Comparison of ENCODE assay signal across 31 mouse cellular contexts in the genomic region with DNA sequence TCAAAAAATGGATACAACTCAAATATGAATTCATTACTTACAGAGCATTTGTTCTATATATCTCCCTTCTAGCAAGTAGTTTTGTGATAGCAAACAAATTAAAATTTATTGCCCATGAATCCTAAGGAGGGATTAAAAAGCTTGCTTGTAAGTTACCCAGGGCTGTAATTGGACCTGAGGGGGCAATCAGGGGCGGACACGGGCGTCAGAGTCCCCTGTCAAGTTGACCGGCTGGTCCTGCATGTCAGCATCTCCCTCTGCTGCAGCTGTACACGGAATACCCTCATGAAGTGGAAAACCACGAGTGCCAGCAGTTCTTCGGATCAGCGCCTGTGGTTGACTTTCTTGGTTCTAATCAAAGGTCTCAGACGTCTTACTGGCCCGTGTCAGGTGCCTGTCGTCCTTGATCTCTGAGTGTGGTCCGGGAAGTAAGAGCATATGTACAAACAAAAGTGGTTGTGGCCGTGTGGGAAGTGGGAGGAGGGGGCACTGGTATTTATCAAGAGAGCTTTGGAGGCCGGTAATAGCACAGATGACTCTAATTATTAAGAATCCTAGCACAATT. TPM values are rescaled to one million over a fixed set of nuclear protein-coding genes. Genes with fewer than 3 reads are reported as not detected.
A peak's percentile ranks its signal among the peaks of the same experiment; 100 is the strongest.
DNase-seq lines count a peak whose midpoint lies in the region; ATAC-seq and TF ChIP-seq lines count a peak whose summit lies in the region.
"Had no signal": no experiment of that assay in that cellular context is flagged by ENCODE, and none has a peak within 500 bp of the region (broad histone marks: within the 10 kb centered on the region; RNA-seq: fewer than 3 reads in every experiment).

No protein-coding gene starts in this region.

- DNase-seq in kidney, adult 2 months, result no peak
- no peak for DNase-seq in CH12.LX (ENCODE audit: extremely low read depth)
- peak; percentile 50 for DNase-seq in embryonic facial prominence, embryonic 11.5 days (ENCODE audit: low spot score)
- DNase-seq in limb, embryonic 11.5 days (ENCODE audit: low spot score), result peak; percentile 58
- no peak for DNase-seq in spleen, postnatal 14 days (ENCODE audit: low spot score in 2 of 2)
- no peak for DNase-seq in left cerebral cortex, adult 9 months (ENCODE audit: low spot score in 2 of 2)
- no peak for DNase-seq in Muller cell, postnatal 12 days (ENCODE audit: inconsistent ontology term)
- DNase-seq: adrenal gland, adult 2 months; cerebellum, adult 2 months; cerebellum, postnatal 14 days; gastrocnemius, adult 2 months; gastrocnemius, postnatal 36 days; heart, adult 18-20 months; heart, postnatal 36 days; kidney, postnatal 25 days; liver, postnatal 0 days; lung, postnatal 36 days; right cerebral cortex, adult 18-20 months had no signal

- no peak overlapping the region for H3K9ac ChIP-seq in kidney, embryonic 15.5 days
- peak overlapping the region; percentile 18; the same call in 1 of the 2 replicates for H3K9ac ChIP-seq in CH12.LX (ENCODE audit: insufficient read depth, low read depth)
- no peak overlapping the region for H3K9ac ChIP-seq in embryonic facial prominence, embryonic 11.5 days (replicated peaks; ENCODE audit: low read length)
- H3K9ac ChIP-seq in limb, embryonic 11.5 days (ENCODE audit: low read length), result no peak overlapping the region
- H3K9ac ChIP-seq: forebrain, embryonic 15.5 days; hindbrain, embryonic 13.5 days; liver, embryonic 12.5 days; liver, postnatal 0 days; midbrain, embryonic 12.5 days; neural tube, embryonic 12.5 days had no signal

- H3K27me3 ChIP-seq in kidney, embryonic 15.5 days, result no peaks in the 10 kb centered on the region
- H3K27me3 ChIP-seq in kidney, adult 2 months (replicated peaks; ENCODE audit: control insufficient read depth, insufficient read depth, low read length), result no peaks in the 10 kb centered on the region
- no peaks in the 10 kb centered on the region for H3K27me3 ChIP-seq in CH12.LX (replicated peaks)
- no peaks in the 10 kb centered on the region for H3K27me3 ChIP-seq in embryonic facial prominence, embryonic 11.5 days (ENCODE audit: control insufficient read depth, insufficient read depth, low read length)
- H3K27me3 ChIP-seq in limb, embryonic 11.5 days (ENCODE audit: control insufficient read depth, insufficient read depth, low read length), result no peaks in the 10 kb centered on the region
- H3K27me3 ChIP-seq: forebrain, embryonic 15.5 days; liver, embryonic 12.5 days; midbrain, embryonic 12.5 days; neural tube, embryonic 12.5 days had no signal

- peaks cover 23% of the 10 kb centered on the region for H3K4me1 ChIP-seq in kidney, embryonic 15.5 days
- H3K4me1 ChIP-seq in kidney, adult 2 months (ENCODE audit: control insufficient read depth, insufficient read depth, low read length), result peaks cover 4% of the 10 kb centered on the region; the same call in 1 of the 2 replicates
- H3K4me1 ChIP-seq in CH12.LX (ENCODE audit: control insufficient read depth in 1 of 2, insufficient read depth in 2 of 2), result peaks cover 16 to 54% of the 10 kb centered on the region in 2 experiments
- no peaks in the 10 kb centered on the region; the same call in 1 of the 2 replicates for H3K4me1 ChIP-seq in embryonic facial prominence, embryonic 11.5 days (ENCODE audit: control insufficient read depth, insufficient read depth, low read length)
- peaks cover 6% of the 10 kb centered on the region; the same call in 1 of the 2 replicates for H3K4me1 ChIP-seq in limb, embryonic 11.5 days (ENCODE audit: control insufficient read depth, insufficient read depth, low read length)
- H3K4me1 ChIP-seq: midbrain, embryonic 12.5 days; neural tube, embryonic 12.5 days had no signal

- no peaks in the 10 kb centered on the region for H3K79me2 ChIP-seq in CH12.LX (replicated peaks; ENCODE audit: control insufficient read depth, extremely low read depth, insufficient read depth, poor library complexity, severe bottlenecking)

- TF ChIP-seq POLR2A in kidney, adult 2 months (IDR thresholded peaks at IDR 0.05; ENCODE audit: low read depth, low read length), result no peak
- TF ChIP-seq POLR2A in CH12.LX (IDR thresholded peaks at IDR 0.05; ENCODE audit: low read depth, low read length), result no peak

- in situ Hi-C loops in CH12.LX (cut with MboI; ENCODE audit: low pct_ligation_motif_present, low pct_unique_long_range_greater_than_20kb, low sequenced_read_pairs), result loop anchor here (5.0 to 10.0 kb wide), 2 partner anchors 57 to 175 kb away; no protein-coding TSS in a partner anchor

- no peak overlapping the region for H3K4me3 ChIP-seq in kidney, embryonic 15.5 days (replicated peaks)
- no peak overlapping the region for H3K4me3 ChIP-seq in kidney, adult 2 months (ENCODE audit: insufficient read depth, low read depth, low read length)
- H3K4me3 ChIP-seq in CH12.LX (replicated peaks in 1 of 3; ENCODE audit: low read depth in 2 of 3, low read length in 2 of 3, poor library complexity in 1 of 3), result peak overlapping the region in 2 of 3 experiments; percentile 1 to 49
- no peak overlapping the region for H3K4me3 ChIP-seq in embryonic facial prominence, embryonic 11.5 days (ENCODE audit: low read depth, low read length)
- no peak overlapping the region for H3K4me3 ChIP-seq in limb, embryonic 11.5 days (ENCODE audit: low read depth, low read length)
- H3K4me3 ChIP-seq: forebrain, embryonic 10.5 days; forebrain, embryonic 15.5 days; gastrocnemius, adult 2 months; hindbrain, embryonic 13.5 days; layer of hippocampus, adult 2 months; liver, embryonic 12.5 days; midbrain, embryonic 12.5 days; myocyte; neural tube, embryonic 12.5 days had no signal

- H3K4me2 ChIP-seq in kidney, embryonic 15.5 days, result peak overlapping the region; percentile 20; the same call in 1 of the 2 replicates
- peak overlapping the region; percentile 96 for H3K4me2 ChIP-seq in CH12.LX (ENCODE audit: insufficient read depth, low read depth, poor library complexity, severe bottlenecking)
- no peak overlapping the region; the same call in 1 of the 2 replicates for H3K4me2 ChIP-seq in embryonic facial prominence, embryonic 11.5 days (ENCODE audit: low read depth, low read length)
- H3K4me2 ChIP-seq in limb, embryonic 11.5 days (ENCODE audit: low read depth, severe bottlenecking), result peak overlapping the region; percentile 22; the same call in 1 of the 2 replicates
- H3K4me2 ChIP-seq: forebrain, embryonic 15.5 days; heart, embryonic 11.5 days; hindbrain, embryonic 13.5 days; liver, embryonic 12.5 days; midbrain, embryonic 12.5 days; neural tube, embryonic 12.5 days had no signal

- TF ChIP-seq EP300 in CH12.LX (IDR thresholded peaks at IDR 0.05; ENCODE audit: low read length), result no peak

- no peak for TF ChIP-seq CTCF in kidney, adult 2 months (conservative IDR thresholded peaks at IDR 0.05; ENCODE audit: insufficient read depth, insufficient read length, low read depth, low read length)
- no peak for TF ChIP-seq CTCF in CH12.LX (conservative IDR thresholded peaks at IDR 0.05 in 1 of 2, IDR thresholded peaks at IDR 0.05 in 1 of 2; ENCODE audit: low read depth in 2 of 2, low read length in 2 of 2)

- dilution Hi-C loops in CH12.LX (cut with MboI; ENCODE audit: extremely low pct_ligation_motif_present, extremely low pct_unique_long_range_greater_than_20kb, low sequenced_read_pairs), result no loop called here

- peak; percentile 52; the same call in 1 of the 2 replicates for ATAC-seq in kidney, embryonic 15.5 days (replicated peaks; ENCODE audit: low FRiP score)
- ATAC-seq in embryonic facial prominence, embryonic 11.5 days (replicated peaks; ENCODE audit: insufficient number of reproducible peaks, low FRiP score, low TSS enrichment, low read depth), result no peak
- ATAC-seq in limb, embryonic 11.5 days (ENCODE audit: insufficient number of reproducible peaks, low FRiP score, low TSS enrichment, low read depth), result no peak
- ATAC-seq: activated CD4-positive, CD25-positive, alpha-beta regulatory T cell, adult 4 months; CD4-positive, CD25-positive, alpha-beta regulatory T cell, adult 4 months; forebrain, embryonic 15.5 days; intestine, embryonic 16.5 days; liver, embryonic 12.5 days; liver, postnatal 0 days had no signal

- no peaks in the 10 kb centered on the region for H3K9me3 ChIP-seq in kidney, embryonic 15.5 days (replicated peaks)
- no peaks in the 10 kb centered on the region for H3K9me3 ChIP-seq in CH12.LX (replicated peaks; ENCODE audit: low read length)
- no peaks in the 10 kb centered on the region for H3K9me3 ChIP-seq in embryonic facial prominence, embryonic 11.5 days (replicated peaks; ENCODE audit: control insufficient read depth, low read length)
- H3K9me3 ChIP-seq in limb, embryonic 11.5 days (ENCODE audit: control insufficient read depth, low read length), result no peaks in the 10 kb centered on the region
- H3K9me3 ChIP-seq: forebrain, embryonic 10.5 days; forebrain, embryonic 15.5 days; hindbrain, embryonic 13.5 days; liver, embryonic 12.5 days; midbrain, embryonic 12.5 days; neural tube, embryonic 12.5 days had no signal

- no peak overlapping the region for H3K27ac ChIP-seq in kidney, embryonic 15.5 days
- no peak overlapping the region for H3K27ac ChIP-seq in kidney, adult 2 months (ENCODE audit: insufficient read depth, low read depth, low read length)
- no peak overlapping the region for H3K27ac ChIP-seq in CH12.LX (ENCODE audit: insufficient read depth, low read depth)
- no peak overlapping the region for H3K27ac ChIP-seq in embryonic facial prominence, embryonic 11.5 days (replicated peaks; ENCODE audit: low read depth, low read length)
- no peak overlapping the region for H3K27ac ChIP-seq in limb, embryonic 11.5 days (replicated peaks; ENCODE audit: low read depth, low read length)
- H3K27ac ChIP-seq: forebrain, embryonic 10.5 days; forebrain, embryonic 15.5 days; gastrocnemius, adult 2 months; hindbrain, embryonic 13.5 days; layer of hippocampus, adult 2 months; liver, embryonic 12.5 days; midbrain, embryonic 12.5 days; neural tube, embryonic 12.5 days had no signal

- no peak for TF ChIP-seq RAD21 in CH12.LX (IDR thresholded peaks at IDR 0.05; ENCODE audit: low read depth, low read length)

- 17% methylated on average over 14 of the region's 14 CpGs for WGBS in kidney, embryonic 15.5 days
- 43% methylated on average over 14 of the region's 14 CpGs for WGBS in kidney, adult 2 months
- WGBS in embryonic facial prominence, embryonic 11.5 days, result 21% methylated on average over 14 of the region's 14 CpGs
- 12% methylated on average over 14 of the region's 14 CpGs for WGBS in limb, embryonic 11.5 days

- H3K36me3 ChIP-seq in kidney, embryonic 15.5 days, result no peaks in the 10 kb centered on the region
- H3K36me3 ChIP-seq in kidney, adult 2 months (ENCODE audit: control insufficient read depth, insufficient read depth, low read length), result no peaks in the 10 kb centered on the region
- no peaks in the 10 kb centered on the region for H3K36me3 ChIP-seq in CH12.LX (replicated peaks in 1 of 2; ENCODE audit: control insufficient read depth in 1 of 2, insufficient read depth in 1 of 2, low read length in 1 of 2)
- no peaks in the 10 kb centered on the region for H3K36me3 ChIP-seq in embryonic facial prominence, embryonic 11.5 days (replicated peaks; ENCODE audit: control insufficient read depth, insufficient read depth, low read depth, low read length)
- no peaks in the 10 kb centered on the region for H3K36me3 ChIP-seq in limb, embryonic 11.5 days (ENCODE audit: control insufficient read depth, insufficient read depth, low read length)
- H3K36me3 ChIP-seq: forebrain, embryonic 10.5 days; forebrain, embryonic 15.5 days; hindbrain, embryonic 13.5 days; liver, embryonic 12.5 days; midbrain, embryonic 12.5 days; neural tube, embryonic 12.5 days had no signal

RNA-seq across cellular contexts. Expression of a gene that starts 41.9 kb away (rescaled TPM):
- polyA plus RNA-seq in kidney, embryonic 15.5 days (2015; fragmentation: Nextera tagmentation; extraction: Ambion mirVana), result 39.1 and 41.5 TPM in 2 replicates
- polyA plus RNA-seq in kidney, adult 2 months (2012; rRNA removed), result 13.3 and 14.8 TPM in 2 replicates
- total RNA-seq in CH12.LX (2012; rRNA removed), result 38.6 and 51.8 TPM in 2 replicates
- 49.3 and 60.8 TPM in 2 replicates for total RNA-seq in CH12.LX (2014; rRNA removed)
- 66.9 and 67.7 TPM in 2 replicates for polyA plus RNA-seq in CH12.LX (2012; ENCODE audit: insufficient read length, low read depth)
- polyA plus RNA-seq in embryonic facial prominence, embryonic 11.5 days (2014; fragmentation: Nextera tagmentation; extraction: Ambion mirVana), result 44.2 and 45.3 TPM in 2 replicates
- polyA plus RNA-seq in limb, embryonic 11.5 days (2014; fragmentation: Nextera tagmentation; extraction: Ambion mirVana), result 39.1 and 49.3 TPM in 2 replicates

Comparison
In these comparisons a context has a peak if more than half of its experiments do, and no peak if none do; other contexts are left out.
1. H3K4me3 ChIP-seq: peak in CH12.LX (2 of 3); none in kidney, embryonic 15.5 days (single experiment), kidney, adult 2 months (single experiment), embryonic facial prominence, embryonic 11.5 days (single experiment) and limb, embryonic 11.5 days (single experiment).
2. DNase-seq: peak in embryonic facial prominence, embryonic 11.5 days (single experiment) and limb, embryonic 11.5 days (single experiment); none in kidney, adult 2 months (single experiment), CH12.LX (single experiment), spleen, postnatal 14 days (0 of 2), left cerebral cortex, adult 9 months (0 of 2) and Muller cell, postnatal 12 days (single experiment).